Mouse (Mus musculus): ENCODE data around the gene Pigl. TPM values are rescaled to one million over a fixed set of nuclear protein-coding genes. Genes with fewer than 3 reads are reported as not detected.

Gene Pigl
- 3.5 and 3.9 TPM in 2 replicates for polyA plus RNA-seq (2012; rRNA removed)
- polyA plus RNA-seq (2014; fragmentation: Nextera tagmentation; extraction: Ambion mirVana) = 4.1 and 4.3 TPM in 2 replicates

GRCm38 (mm10) chr11:62458276-62458724 is at the start of gene Pigl, which contains the start of gene Ncor1:
Gene Pigl (plus strand): TSS chr11:62458460.
Gene Ncor1 (minus strand): TSS chr11:62458541.
- H3K27ac ChIP-seq = peak within 1 kb of the TSS; percentile 89
- ATAC-seq (ENCODE audit: insufficient read depth) (peak; percentile 50), DNase-seq (ENCODE audit: low read depth in 3 of 3, low spot score in 3 of 3) (peak; percentile 69 to 76 (median 71))
- WGBS (ENCODE audit: insufficient replicate concordance) = under 1% methylated on average over 33 of the region's 33 CpGs
- no peaks in the 10 kb centered on the region for H3K27me3 ChIP-seq (ENCODE audit: control insufficient read depth, insufficient read depth, low read length)
- H3K9ac ChIP-seq (replicated peaks) = peak within 1 kb of the TSS; percentile 98
- no peaks in the 10 kb centered on the region for H3K9me3 ChIP-seq (ENCODE audit: control insufficient read depth, low read length)
- peak within 1 kb of the TSS; percentile 70 to 85 for H3K4me3 ChIP-seq (ENCODE audit: insufficient read depth in 1 of 2, low read depth in 2 of 2, low read length in 2 of 2)
- TF ChIP-seq EP300 (IDR thresholded peaks at IDR 0.05; ENCODE audit: low read depth) (0 out of 2 replicates have a peak, but pooled peaks have one; percentile 8), CTCF (IDR thresholded peaks at IDR 0.05; ENCODE audit: low read depth) (0 out of 2 replicates have a peak, but pooled peaks have one; percentile 2)
- peaks cover 2 to 5% of the 10 kb centered on the region in 2 experiments; a peak in 3 of 4 replicates for H3K4me1 ChIP-seq (replicated peaks; ENCODE audit: control insufficient read depth in 2 of 2, insufficient read depth in 2 of 2, low read length in 1 of 2)
- no peaks in the 10 kb centered on the region for H3K36me3 ChIP-seq (replicated peaks; ENCODE audit: control insufficient read depth, insufficient read depth, low read depth)
- H3K4me2 ChIP-seq (ENCODE audit: low read depth) = peak within 1 kb of the TSS; percentile 89

GRCm38 (mm10) chr11:62408848-62409247 is 49.4 kb upstream of the Pigl start:
- Histone ChIP-seq H3K4me2 (ENCODE audit: low read depth) (no peak overlapping the region), H3K4me3 (ENCODE audit: insufficient read depth in 1 of 2, low read depth in 2 of 2, low read length in 2 of 2) (no peak overlapping the region), H3K36me3 (replicated peaks; ENCODE audit: control insufficient read depth, insufficient read depth, low read depth) (peaks cover 16% of the 10 kb centered on the region), H3K9me3 (ENCODE audit: control insufficient read depth, low read length) (no peaks in the 10 kb centered on the region), H3K27ac (no peak overlapping the region), H3K9ac (replicated peaks) (no peak overlapping the region), H3K27me3 (ENCODE audit: control insufficient read depth, insufficient read depth, low read length) (no peaks in the 10 kb centered on the region), H3K4me1 (replicated peaks; ENCODE audit: control insufficient read depth in 2 of 2, insufficient read depth in 2 of 2, low read length in 1 of 2) (no peaks in the 10 kb centered on the region)
- TF ChIP-seq CTCF (IDR thresholded peaks at IDR 0.05; ENCODE audit: low read depth) (no peak), EP300 (IDR thresholded peaks at IDR 0.05; ENCODE audit: low read depth) (no peak)
- WGBS (ENCODE audit: insufficient replicate concordance) = 91% methylated on average over 2 of the region's 2 CpGs
- DNase-seq (ENCODE audit: low read depth in 3 of 3, low spot score in 3 of 3) = no peak
- no peak for ATAC-seq (ENCODE audit: insufficient read depth)

- 87% methylated on average over 1 of the region's 1 CpGs for WGBS (ENCODE audit: insufficient replicate concordance)
- TF ChIP-seq EP300 (IDR thresholded peaks at IDR 0.05; ENCODE audit: low read depth) = no peak
- TF ChIP-seq CTCF (IDR thresholded peaks at IDR 0.05; ENCODE audit: low read depth) = no peak
- no peak overlapping the region for H3K4me2 ChIP-seq (ENCODE audit: low read depth)
- peaks cover 19% of the 10 kb centered on the region for H3K36me3 ChIP-seq (replicated peaks; ENCODE audit: control insufficient read depth, insufficient read depth, low read depth)
- H3K4me1 ChIP-seq (replicated peaks; ENCODE audit: control insufficient read depth in 2 of 2, insufficient read depth in 2 of 2, low read length in 1 of 2) = no peaks in the 10 kb centered on the region
- no peak overlapping the region for H3K9ac ChIP-seq (replicated peaks)
- no peaks in the 10 kb centered on the region for H3K27me3 ChIP-seq (ENCODE audit: control insufficient read depth, insufficient read depth, low read length)
- no peak overlapping the region for H3K27ac ChIP-seq
- ATAC-seq (ENCODE audit: insufficient read depth) = no peak
- no peak overlapping the region for H3K4me3 ChIP-seq (ENCODE audit: insufficient read depth in 1 of 2, low read depth in 2 of 2, low read length in 2 of 2)
- no peak for DNase-seq (ENCODE audit: low read depth in 3 of 3, low spot score in 3 of 3)
- no peaks in the 10 kb centered on the region for H3K9me3 ChIP-seq (ENCODE audit: control insufficient read depth, low read length)
Observed at GRCm38 (mm10) chr11:62409611-62410010, 48.6 kb upstream of the Pigl start.

GRCm38 (mm10) chr11:62415026-62415425 is 43.2 kb upstream of the Pigl start:
- Histone ChIP-seq H3K9ac (replicated peaks) (no peak overlapping the region), H3K27ac (no peak overlapping the region), H3K36me3 (replicated peaks; ENCODE audit: control insufficient read depth, insufficient read depth, low read depth) (peaks cover 22% of the 10 kb centered on the region), H3K4me2 (ENCODE audit: low read depth) (no peak overlapping the region), H3K9me3 (ENCODE audit: control insufficient read depth, low read length) (no peaks in the 10 kb centered on the region), H3K4me1 (replicated peaks; ENCODE audit: control insufficient read depth in 2 of 2, insufficient read depth in 2 of 2, low read length in 1 of 2) (no peaks in the 10 kb centered on the region), H3K27me3 (ENCODE audit: control insufficient read depth, insufficient read depth, low read length) (no peaks in the 10 kb centered on the region), H3K4me3 (ENCODE audit: insufficient read depth in 1 of 2, low read depth in 2 of 2, low read length in 2 of 2) (no peak overlapping the region)
- WGBS (ENCODE audit: insufficient replicate concordance) = 73% methylated on average over 4 of the region's 4 CpGs
- DNase-seq (ENCODE audit: low read depth in 3 of 3, low spot score in 3 of 3) (no peak), ATAC-seq (ENCODE audit: insufficient read depth) (no peak)
- TF ChIP-seq EP300 (IDR thresholded peaks at IDR 0.05; ENCODE audit: low read depth) (no peak), CTCF (IDR thresholded peaks at IDR 0.05; ENCODE audit: low read depth) (no peak)

- Histone ChIP-seq H3K4me3 (ENCODE audit: insufficient read depth in 1 of 2, low read depth in 2 of 2, low read length in 2 of 2) (no peak overlapping the region), H3K27ac (no peak overlapping the region), H3K4me1 (replicated peaks; ENCODE audit: control insufficient read depth in 2 of 2, insufficient read depth in 2 of 2, low read length in 1 of 2) (no peaks in the 10 kb centered on the region), H3K36me3 (replicated peaks; ENCODE audit: control insufficient read depth, insufficient read depth, low read depth) (peaks cover 17% of the 10 kb centered on the region), H3K9me3 (ENCODE audit: control insufficient read depth, low read length) (no peaks in the 10 kb centered on the region), H3K27me3 (ENCODE audit: control insufficient read depth, insufficient read depth, low read length) (no peaks in the 10 kb centered on the region), H3K9ac (replicated peaks) (no peak overlapping the region), H3K4me2 (ENCODE audit: low read depth) (no peak overlapping the region)
- DNase-seq (ENCODE audit: low read depth in 3 of 3, low spot score in 3 of 3) (no peak), ATAC-seq (ENCODE audit: insufficient read depth) (no peak)
- TF ChIP-seq EP300 (IDR thresholded peaks at IDR 0.05; ENCODE audit: low read depth) (no peak), CTCF (IDR thresholded peaks at IDR 0.05; ENCODE audit: low read depth) (peak; percentile 18; the same call in 1 of the 2 replicates)
- 77% methylated on average over 2 of the region's 2 CpGs for WGBS (ENCODE audit: insufficient replicate concordance)
Observed at GRCm38 (mm10) chr11:62424525-62424924, 33.7 kb upstream of the Pigl start.

Data from liver, embryonic 14.5 days (tissue).